Mouse (Mus musculus): Measurements from ENCODE around the gene Llgl2.

The Llgl2 gene

DNA sequence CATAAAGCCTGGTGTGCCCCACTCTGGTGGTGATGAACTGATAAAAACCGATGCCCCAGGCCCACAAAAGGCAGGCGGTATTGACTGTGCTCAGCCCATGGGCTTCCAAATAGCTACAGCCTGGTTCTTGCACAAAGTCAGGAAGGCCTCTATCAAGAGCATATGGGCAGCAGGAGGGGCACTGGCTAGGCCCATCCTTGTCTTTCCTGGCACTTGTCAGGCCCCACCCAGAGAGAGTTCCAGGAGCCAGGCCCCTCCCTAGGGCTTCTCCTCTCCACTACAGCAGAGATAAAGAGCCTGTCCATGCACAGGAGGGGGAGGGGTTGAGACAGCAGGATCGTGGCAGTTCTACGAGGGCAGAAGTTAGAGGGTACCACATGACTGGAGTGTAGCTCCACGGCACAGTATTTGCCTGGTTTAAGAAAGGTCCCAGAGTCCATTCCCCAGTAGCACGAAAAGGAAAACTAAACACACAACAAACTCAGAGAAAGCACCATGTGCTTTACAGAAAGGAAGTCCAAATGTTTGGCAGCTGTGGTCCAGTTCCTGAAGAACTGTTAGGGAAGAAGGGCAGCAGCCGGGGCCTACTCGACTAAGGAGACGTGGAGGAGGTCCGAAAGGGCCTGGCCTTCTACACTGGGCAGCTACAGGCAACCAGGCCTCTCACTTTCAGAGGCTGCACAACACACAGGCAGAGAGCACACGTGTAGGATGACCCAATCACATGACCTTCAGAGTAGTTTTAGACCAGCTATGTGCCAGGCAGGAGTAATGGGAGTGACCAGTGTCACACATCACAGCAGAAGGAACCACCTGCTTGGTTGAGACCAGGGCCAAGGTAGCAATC lies 79.8 kb downstream of the Llgl2 start:
- no peak for DNase-seq (ENCODE audit: low read depth, low spot score)

DNA sequence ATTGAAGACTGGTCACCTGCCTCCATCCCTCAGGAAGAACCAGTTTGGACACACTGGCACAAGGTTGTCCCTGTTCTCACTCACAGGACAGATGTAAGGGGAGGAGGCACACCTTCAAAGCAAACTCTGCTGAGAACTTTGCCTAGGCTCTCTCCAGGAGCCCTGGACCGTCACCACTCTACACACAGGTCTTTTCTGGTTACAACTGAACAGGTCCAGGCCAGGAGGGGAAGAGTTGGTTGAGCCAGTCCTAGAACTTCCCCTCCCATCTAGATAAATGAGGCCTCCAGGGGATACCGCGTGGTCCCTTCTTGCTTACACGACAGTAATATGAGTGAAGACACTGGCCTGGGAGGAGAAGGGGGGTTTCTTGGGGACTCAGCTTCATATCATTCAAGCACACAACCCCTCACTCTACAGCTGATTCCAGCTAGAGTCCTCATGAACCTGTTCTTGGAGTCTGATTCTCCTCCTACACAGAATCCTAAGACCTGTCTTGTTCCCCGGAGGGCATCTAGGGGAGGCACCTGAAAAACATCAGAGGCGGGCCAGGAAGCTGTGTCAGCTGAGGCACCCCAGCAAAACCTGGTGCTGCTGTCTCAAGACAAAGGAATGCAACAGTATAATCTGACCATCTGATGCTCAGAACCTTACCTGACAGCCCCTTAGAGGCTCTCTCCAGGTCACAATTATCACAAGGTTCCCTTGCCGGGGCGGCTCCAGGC lies 80.5 kb downstream of the Llgl2 start:
- DNase-seq (ENCODE audit: low read depth, low spot score) = no peak

All from A20 (cell line).